Mouse (Mus musculus) megakaryocyte progenitor cell, adult 5-6 weeks (primary cell): ENCODE results near the gene Hist1h4f. TPM values are rescaled to one million over a fixed set of nuclear protein-coding genes. Genes with fewer than 3 reads are reported as not detected.

Source experiments
- ATAC-seq: replicated peaks from 2 replicates; pipeline ENCODE4 v1.8.0; 2016; ENCODE audit warnings: mild to moderate bottlenecking, moderate TSS enrichment, inconsistent platforms; ENCODE audit not compliant: poor library complexity
- total RNA-seq, 2 experiments: library from RNA; stranded (forward) in 1 of 2; stranded (reverse) in 1 of 2; fragments of 157-497, 149-512 nt in 1 of 2; fragments of 200-1000 nt in 1 of 2; gene quantifications; 2 replicates each; pipeline versions ENCODE4 v1.2.3 to v1.2.4; 2015 to 2017

Hist1h4f gene
- total RNA-seq, 2 experiments from 2014 or later = 71.9 to 2,180 TPM

- ATAC-seq = peak; percentile 21
These were observed 34.4 kb downstream of the Hist1h4f start for GRCm38 (mm10) chr13:23516822-23517602.

- no peak for ATAC-seq
These were observed 35.4 kb downstream of the Hist1h4f start for GRCm38 (mm10) chr13:23515826-23516620.

- ATAC-seq = no peak
These were observed 36.2 kb downstream of the Hist1h4f start for GRCm38 (mm10) chr13:23515281-23515680.

- ATAC-seq = no peak
These were observed 37.9 kb downstream of the Hist1h4f start for GRCm38 (mm10) chr13:23513517-23513916.

- ATAC-seq = no peak
These were observed 41.3 kb downstream of the Hist1h4f start for GRCm38 (mm10) chr13:23510127-23510526.

GRCm38 (mm10) chr13:23506819-23507515 lies 44.5 kb downstream of the Hist1h4f start:
- ATAC-seq = peak; percentile 23; the same call in 1 of the 2 replicates

- ATAC-seq = peak; percentile 42
These were observed 45.1 kb downstream of the Hist1h4f start for GRCm38 (mm10) chr13:23506351-23506750.

GRCm38 (mm10) chr13:23505662-23506345 lies 45.6 kb downstream of the Hist1h4f start:
- ATAC-seq = no peak

GRCm38 (mm10) chr13:23503797-23504196 lies 47.7 kb downstream of the Hist1h4f start:
- ATAC-seq = peak; percentile 60

- no peak for ATAC-seq
These were observed 48.5 kb downstream of the Hist1h4f start for GRCm38 (mm10) chr13:23502916-23503315.

- ATAC-seq = no peak
These were observed 49.3 kb downstream of the Hist1h4f start for GRCm38 (mm10) chr13:23502031-23502567.

- ATAC-seq = no peak
These were observed 49.9 kb downstream of the Hist1h4f start for GRCm38 (mm10) chr13:23501511-23501910.

Other genes starting within 250 kb of the Hist1h4f start
Only the 30 nearest of the 34 such genes appear.
- 21.9 and 24.3 TPM in 2 replicates for gene Zfp322a, start 182.4 kb downstream of the Hist1h4f start, total RNA-seq (2015)
- gene Zfp322a, start 182.4 kb downstream of the Hist1h4f start, total RNA-seq (2017) = 39.4 and 75.5 TPM in 2 replicates
- gene Abt1, start 127.8 kb downstream of the Hist1h4f start, total RNA-seq (2015) = 7.1 and 7.4 TPM in 2 replicates
- 9.5 and 11.0 TPM in 2 replicates for gene Abt1, start 127.8 kb downstream of the Hist1h4f start, total RNA-seq (2017)
- gene Btn1a1, start 85.7 kb downstream of the Hist1h4f start, total RNA-seq (2015) = not detected in 2 replicates
- not detected in 2 replicates for gene Btn1a1, start 85.7 kb downstream of the Hist1h4f start, total RNA-seq (2017)
- gene Btn2a2, start 62.8 kb downstream of the Hist1h4f start, total RNA-seq (2015) = not detected in 2 replicates
- 0.17 TPM in 1 of 2 replicates, not detected in the other for gene Btn2a2, start 62.8 kb downstream of the Hist1h4f start, total RNA-seq (2017)
- 57.4 and 61.0 TPM in 2 replicates for gene Hist1h4h, start 20.6 kb downstream of the Hist1h4f start, total RNA-seq (2015)
- gene Hist1h4h, start 20.6 kb downstream of the Hist1h4f start, total RNA-seq (2017) = 855 and 1,026 TPM in 2 replicates
- 36.0 and 48.7 TPM in 2 replicates for gene Hist1h2af, start 17.7 kb downstream of the Hist1h4f start, total RNA-seq (2015)
- 1,885 and 2,197 TPM in 2 replicates for gene Hist1h2af, start 17.7 kb downstream of the Hist1h4f start, total RNA-seq (2017)
- gene Hist1h3g, start 16.2 kb downstream of the Hist1h4f start, total RNA-seq (2015) = 212 and 246 TPM in 2 replicates
- gene Hist1h3g, start 16.2 kb downstream of the Hist1h4f start, total RNA-seq (2017) = 210 and 363 TPM in 2 replicates
- 32.4 and 33.2 TPM in 2 replicates for gene Hist1h2bh, start 8.3 kb downstream of the Hist1h4f start, total RNA-seq (2015)
- gene Hist1h2bh, start 8.3 kb downstream of the Hist1h4f start, total RNA-seq (2017) = 120 and 144 TPM in 2 replicates
- gene Hist1h3f, start 7.6 kb downstream of the Hist1h4f start, total RNA-seq (2015) = 40.7 and 44.7 TPM in 2 replicates
- gene Hist1h3f, start 7.6 kb downstream of the Hist1h4f start, total RNA-seq (2017) = 86.8 and 176 TPM in 2 replicates
- 8.5 and 9.3 TPM in 2 replicates for gene Hist1h1d, start 1.6 kb upstream of the Hist1h4f start, total RNA-seq (2015)
- gene Hist1h1d, start 1.6 kb upstream of the Hist1h4f start, total RNA-seq (2017) = 112 TPM in 2 replicates
- 98.5 and 110 TPM in 2 replicates for gene Hist1h3e, start 10.7 kb upstream of the Hist1h4f start, total RNA-seq (2015)
- 286 and 398 TPM in 2 replicates for gene Hist1h3e, start 10.7 kb upstream of the Hist1h4f start, total RNA-seq (2017)
- gene Hist1h2ae, start 19.6 kb upstream of the Hist1h4f start, total RNA-seq (2015) = 5.3 and 9.4 TPM in 2 replicates
- gene Hist1h2ae, start 19.6 kb upstream of the Hist1h4f start, total RNA-seq (2017) = 249 and 287 TPM in 2 replicates
- gene Hist1h2bg, start 19.7 kb upstream of the Hist1h4f start, total RNA-seq (2015) = 285 and 322 TPM in 2 replicates
- gene Hist1h2bg, start 19.7 kb upstream of the Hist1h4f start, total RNA-seq (2017) = 1,174 and 1,244 TPM in 2 replicates
- 321 and 327 TPM in 2 replicates for gene Hist1h2bf, start 22.5 kb upstream of the Hist1h4f start, total RNA-seq (2015)
- gene Hist1h2bf, start 22.5 kb upstream of the Hist1h4f start, total RNA-seq (2017) = 466 and 575 TPM in 2 replicates
- gene Hist1h2ad, start 22.7 kb upstream of the Hist1h4f start, total RNA-seq (2015) = 1.9 and 3.4 TPM in 2 replicates
- 229 and 1,060 TPM in 2 replicates for gene Hist1h2ad, start 22.7 kb upstream of the Hist1h4f start, total RNA-seq (2017)
- 105 and 131 TPM in 2 replicates for gene Hist1h3d, start 24.1 kb upstream of the Hist1h4f start, total RNA-seq (2015)
- gene Hist1h3d, start 24.1 kb upstream of the Hist1h4f start, total RNA-seq (2017) = 118 and 137 TPM in 2 replicates
- gene Hist1h4d, start 29.9 kb upstream of the Hist1h4f start, total RNA-seq (2015) = 492 and 526 TPM in 2 replicates
- gene Hist1h4d, start 29.9 kb upstream of the Hist1h4f start, total RNA-seq (2017) = 951 and 1,054 TPM in 2 replicates
- gene Hist1h2be, start 69.5 kb upstream of the Hist1h4f start, total RNA-seq (2015) = 7.7 and 11.7 TPM in 2 replicates
- 85.8 and 90.5 TPM in 2 replicates for gene Hist1h2be, start 69.5 kb upstream of the Hist1h4f start, total RNA-seq (2017)
- gene Hist1h1e, start 70.9 kb upstream of the Hist1h4f start, total RNA-seq (2015) = 297 TPM in 2 replicates
- gene Hist1h1e, start 70.9 kb upstream of the Hist1h4f start, total RNA-seq (2017) = 260 and 272 TPM in 2 replicates
- gene Hist1h2ac, start 132.3 kb upstream of the Hist1h4f start, total RNA-seq (2015) = 17.1 and 19.7 TPM in 2 replicates
- gene Hist1h2ac, start 132.3 kb upstream of the Hist1h4f start, total RNA-seq (2017) = 101 and 110 TPM in 2 replicates
- gene Hist1h2bc, start 132.6 kb upstream of the Hist1h4f start, total RNA-seq (2015) = 36.2 and 54.1 TPM in 2 replicates
- 196 and 235 TPM in 2 replicates for gene Hist1h2bc, start 132.6 kb upstream of the Hist1h4f start, total RNA-seq (2017)
- gene Hist1h1t, start 144.2 kb upstream of the Hist1h4f start, total RNA-seq (2015) = not detected in 2 replicates
- gene Hist1h1t, start 144.2 kb upstream of the Hist1h4f start, total RNA-seq (2017) = 0.29 TPM in 1 of 2 replicates, not detected in the other
- gene Hist1h4c, start 146.8 kb upstream of the Hist1h4f start, total RNA-seq (2015) = 45.1 and 51.9 TPM in 2 replicates
- 238 and 311 TPM in 2 replicates for gene Hist1h4c, start 146.8 kb upstream of the Hist1h4f start, total RNA-seq (2017)
- gene Hfe, start 159.2 kb upstream of the Hist1h4f start, total RNA-seq (2015) = 15.9 and 16.6 TPM in 2 replicates
- gene Hfe, start 159.2 kb upstream of the Hist1h4f start, total RNA-seq (2017) = 6.0 and 8.7 TPM in 2 replicates
- gene Hist1h1c, start 187.2 kb upstream of the Hist1h4f start, total RNA-seq (2015) = 103 and 110 TPM in 2 replicates
- gene Hist1h1c, start 187.2 kb upstream of the Hist1h4f start, total RNA-seq (2017) = 686 and 791 TPM in 2 replicates
- gene Hist1h3c, start 194.0 kb upstream of the Hist1h4f start, total RNA-seq (2015) = 88.8 and 93.1 TPM in 2 replicates
- 555 and 756 TPM in 2 replicates for gene Hist1h3c, start 194.0 kb upstream of the Hist1h4f start, total RNA-seq (2017)
- 232 TPM in 2 replicates for gene Hist1h2bb, start 195.1 kb upstream of the Hist1h4f start, total RNA-seq (2015)
- 3,020 and 3,268 TPM in 2 replicates for gene Hist1h2bb, start 195.1 kb upstream of the Hist1h4f start, total RNA-seq (2017)
- 28.1 and 45.4 TPM in 2 replicates for gene Hist1h2ab, start 199.5 kb upstream of the Hist1h4f start, total RNA-seq (2015)
- 2,397 and 3,405 TPM in 2 replicates for gene Hist1h2ab, start 199.5 kb upstream of the Hist1h4f start, total RNA-seq (2017)
- gene Hist1h3b, start 200.6 kb upstream of the Hist1h4f start, total RNA-seq (2015) = 332 and 371 TPM in 2 replicates
- 579 and 647 TPM in 2 replicates for gene Hist1h3b, start 200.6 kb upstream of the Hist1h4f start, total RNA-seq (2017)
- 33.6 and 56.1 TPM in 2 replicates for gene Hist1h4b, start 205.4 kb upstream of the Hist1h4f start, total RNA-seq (2015)
- gene Hist1h4b, start 205.4 kb upstream of the Hist1h4f start, total RNA-seq (2017) = 548 and 759 TPM in 2 replicates